Mouse (Mus musculus) midbrain, embryonic 10.5 days (tissue): Measurements from ENCODE around the gene Casp7. TPM values are rescaled to one million over a fixed set of nuclear protein-coding genes. Genes with fewer than 3 reads are reported as not detected.
"Not testable (repeated sequence)": the region's sequence is repeated elsewhere in the genome, so short reads cannot be mapped to it uniquely, and the experiment has no call there.

ENCODE experiments used
- DNase-seq: peaks from one replicate; pipeline ENCODE4 v3.0.0-alpha.2; 2017; ENCODE audit warnings: low spot score
- H3K27ac ChIP-seq: fragments of 300-500 bp; sonication (generic); replicated peaks from 2 replicates; pipeline ENCODE4 v1.5.1; 2016; ENCODE audit warnings: mild to moderate bottlenecking
- H3K27me3 ChIP-seq: fragments of 300-500 bp; sonication (generic); 2 replicates; pipeline ENCODE4 v1.6.1; 2016; ENCODE audit warnings: low read depth, mild to moderate bottlenecking; ENCODE audit not compliant: poor library complexity, severe bottlenecking
- H3K36me3 ChIP-seq: fragments of 300-500 bp; sonication (generic); 2 replicates; pipeline ENCODE4 v1.6.1; 2016; ENCODE audit warnings: mild to moderate bottlenecking, moderate library complexity
- H3K4me1 ChIP-seq: fragments of 300-500 bp; sonication (generic); 2 replicates; pipeline ENCODE4 v1.6.1; 2016
- H3K4me3 ChIP-seq: fragments of 300-500 bp; sonication (generic); 2 replicates; pipeline ENCODE4 v1.5.1; 2016; ENCODE audit warnings: mild to moderate bottlenecking, moderate library complexity
- H3K9me3 ChIP-seq: fragments of 300-500 bp; sonication (generic); replicated peaks from 2 replicates; pipeline ENCODE4 v1.6.1; 2016; ENCODE audit warnings: mild to moderate bottlenecking
- WGBS: fragments of 180-500 bp; shearing (Covaris S2); methylation state at CpG from one replicate; pipeline ENCODE4 v1.1.7; 2016; 5-methylcytosine and 5-hydroxymethylcytosine counted together
- polyA plus RNA-seq: library from polyadenylated mRNA; unstranded; fragments of >200 nt; fragmentation: Nextera tagmentation; extraction: Ambion mirVana; gene quantifications from 2 replicates; pipeline ENCODE4 v1.2.1, GENCODE M21; 2016

Casp7 gene
- polyA plus RNA-seq, 1 experiment from 2014 or later = 14.7 TPM

DNA sequence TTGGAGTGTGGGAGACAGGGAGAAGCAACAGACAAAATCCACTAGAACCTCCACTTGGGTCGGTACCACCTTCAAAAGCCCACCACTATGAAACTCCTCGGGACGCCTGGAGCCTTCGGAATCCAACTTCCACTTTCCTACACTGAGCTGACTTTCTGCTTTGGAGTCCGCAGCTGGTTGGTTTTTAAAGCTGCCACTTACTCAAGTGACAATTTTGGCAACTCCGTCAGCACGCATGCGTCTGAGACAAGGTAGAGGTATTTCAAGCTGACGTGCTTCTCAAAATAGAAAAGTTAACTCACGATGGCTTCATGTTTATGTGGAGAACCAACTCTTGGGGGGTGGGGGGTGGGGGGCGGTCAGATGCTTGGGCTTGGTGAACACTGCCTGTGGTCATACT, 7.0 kb upstream of the Casp7 start, which contains the start of gene Nrap:
Gene Nrap, minus strand, starts transcription at position 159 of the 400 bp plus-strand sequence.
- Histone ChIP-seq H3K4me1 (0 out of 2 replicates have a peak, but pooled peaks cover 3% of the 10 kb centered on the region), H3K27me3 (peaks cover 15% of the 10 kb centered on the region), H3K9me3 (no peaks in the 10 kb centered on the region), H3K4me3 (no peak within 1 kb of the TSS), H3K36me3 (no peaks in the 10 kb centered on the region), H3K27ac (no peak within 1 kb of the TSS)
- WGBS = 89% methylated on average over 11 of the region's 11 CpGs
- DNase-seq = no peak

- WGBS = 83% methylated on average over 6 of the region's 6 CpGs
- peaks cover 6% of the 10 kb centered on the region for H3K4me1 ChIP-seq
- no peak overlapping the region for H3K27ac ChIP-seq
- H3K9me3 ChIP-seq = no peaks in the 10 kb centered on the region
- H3K27me3 ChIP-seq = peaks cover 31% of the 10 kb centered on the region
- DNase-seq = no peak
- H3K4me3 ChIP-seq = no peak overlapping the region
- no peaks in the 10 kb centered on the region for H3K36me3 ChIP-seq
These were observed 5.5 kb upstream of the Casp7 start for GRCm38 (mm10) chr19:56391307-56392046.

DNA sequence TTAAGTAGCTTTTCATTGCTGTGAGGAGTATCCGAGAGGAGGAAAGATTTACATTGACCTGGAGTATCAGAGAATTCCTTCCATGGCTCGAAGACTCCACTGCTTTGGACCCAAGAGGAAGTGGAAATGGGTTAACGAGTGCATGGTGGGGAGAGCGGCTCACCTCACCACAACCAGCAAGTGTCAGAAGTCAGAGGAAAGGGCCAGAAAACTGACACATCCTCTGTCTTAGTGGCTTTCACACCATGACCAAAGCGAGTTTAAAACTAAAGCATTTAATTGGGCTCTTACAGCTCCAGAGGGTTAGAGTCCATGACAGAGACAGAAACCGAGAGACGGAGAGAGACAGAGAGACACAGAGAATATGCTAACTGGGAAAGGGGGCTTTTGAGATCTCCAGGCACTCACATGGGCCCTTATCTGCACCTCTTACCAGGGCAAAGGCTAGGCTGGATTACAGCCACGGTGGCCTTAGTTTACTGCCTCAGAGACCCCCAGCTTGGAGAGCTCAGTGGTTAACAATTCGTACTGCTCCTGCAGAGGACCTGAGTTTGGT, 3.5 kb upstream of the Casp7 start:
- 82% methylated on average over 9 of the region's 9 CpGs for WGBS
- H3K9me3 ChIP-seq = no peaks in the 10 kb centered on the region
- no peaks in the 10 kb centered on the region for H3K36me3 ChIP-seq
- H3K27me3 ChIP-seq = peaks cover 45% of the 10 kb centered on the region
- peaks cover 23% of the 10 kb centered on the region for H3K4me1 ChIP-seq
- no peak for DNase-seq
- no peak overlapping the region for H3K4me3 ChIP-seq
- H3K27ac ChIP-seq = no peak overlapping the region

DNA sequence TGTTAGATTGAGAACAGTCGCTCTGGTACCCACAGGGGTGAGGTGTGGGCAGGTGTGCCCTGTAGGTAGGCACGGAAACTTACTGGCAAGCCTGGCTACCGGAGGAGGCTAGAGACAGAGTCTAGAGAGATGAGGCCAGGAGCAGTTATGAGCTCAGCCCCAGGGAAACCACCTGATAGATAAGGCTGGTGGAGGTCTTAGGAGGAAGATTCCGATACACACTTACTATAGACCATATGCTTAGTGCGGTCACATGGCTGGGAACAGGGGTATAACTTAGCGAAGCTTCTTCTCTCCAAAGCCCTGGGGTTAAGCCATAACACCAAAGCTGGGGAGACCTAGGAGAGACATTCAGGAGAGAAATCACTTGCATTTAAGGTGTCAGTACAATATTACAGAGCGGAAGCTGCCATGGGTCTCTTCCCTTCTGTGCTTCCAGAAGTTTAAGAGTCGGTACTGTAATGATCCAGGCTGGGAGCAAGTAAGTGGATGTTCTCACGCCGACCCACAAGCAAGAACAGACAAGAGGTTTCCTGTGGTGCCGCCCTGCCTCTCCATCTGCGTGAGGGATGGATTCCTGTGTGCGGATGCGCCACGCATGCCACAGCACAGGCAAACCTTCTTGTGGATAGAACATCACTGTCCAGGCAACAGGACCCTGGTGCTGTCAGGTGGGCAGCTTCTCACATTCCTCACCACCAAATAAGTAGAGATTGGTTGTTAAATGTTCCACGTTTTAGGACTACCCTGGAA, 1.6 kb upstream of the Casp7 start:
- H3K27ac ChIP-seq = no peak overlapping the region
- DNase-seq = no peak
- H3K9me3 ChIP-seq = no peaks in the 10 kb centered on the region
- H3K4me1 ChIP-seq = peaks cover 23% of the 10 kb centered on the region
- H3K36me3 ChIP-seq = no peaks in the 10 kb centered on the region
- H3K27me3 ChIP-seq = peaks cover 53% of the 10 kb centered on the region
- WGBS = 89% methylated on average over 16 of the region's 16 CpGs
- H3K4me3 ChIP-seq = no peak overlapping the region

GRCm38 (mm10) chr19:56396227-56396626, 702 bp upstream of the Casp7 start:
- H3K27me3 ChIP-seq = peaks cover 53% of the 10 kb centered on the region
- DNase-seq = no peak
- peak overlapping the region; percentile 63 for H3K4me3 ChIP-seq
- peak overlapping the region; percentile 92; the same call in 1 of the 2 replicates for H3K27ac ChIP-seq
- no peaks in the 10 kb centered on the region for H3K9me3 ChIP-seq
- 41% methylated on average over 12 of the region's 12 CpGs for WGBS
- no peaks in the 10 kb centered on the region for H3K36me3 ChIP-seq
- peaks cover 23% of the 10 kb centered on the region for H3K4me1 ChIP-seq

GRCm38 (mm10) chr19:56397663-56398527, 966 bp downstream of the Casp7 start:
- Histone ChIP-seq H3K9me3 (no peaks in the 10 kb centered on the region), H3K4me1 (peaks cover 20% of the 10 kb centered on the region), H3K4me3 (peak overlapping the region; percentile 63), H3K27ac (peak overlapping the region; percentile 92), H3K36me3 (no peaks in the 10 kb centered on the region), H3K27me3 (peaks cover 53% of the 10 kb centered on the region)
- no peak for DNase-seq
- 66% methylated on average over 11 of the region's 11 CpGs for WGBS

DNA sequence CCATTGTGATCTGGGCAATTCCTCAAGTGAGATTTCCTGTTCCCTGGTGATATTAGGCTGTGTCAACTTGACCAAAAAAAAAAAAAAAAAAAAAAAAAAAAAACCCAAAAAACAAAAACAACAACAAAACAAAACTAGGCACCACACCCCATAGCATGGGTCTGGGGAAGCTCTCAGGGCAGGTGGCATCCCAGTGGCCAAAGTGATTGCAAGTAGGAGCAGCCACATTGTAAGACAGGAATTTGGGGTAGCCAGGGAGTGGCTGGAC, 1.5 kb downstream of the Casp7 start:
- Histone ChIP-seq H3K27me3 (peaks cover 52% of the 10 kb centered on the region), H3K4me1 (peaks cover 20% of the 10 kb centered on the region), H3K36me3 (no peaks in the 10 kb centered on the region), H3K4me3 (no peak overlapping the region), H3K27ac (no peak overlapping the region), H3K9me3 (no peaks in the 10 kb centered on the region)
- no peak for DNase-seq

DNA sequence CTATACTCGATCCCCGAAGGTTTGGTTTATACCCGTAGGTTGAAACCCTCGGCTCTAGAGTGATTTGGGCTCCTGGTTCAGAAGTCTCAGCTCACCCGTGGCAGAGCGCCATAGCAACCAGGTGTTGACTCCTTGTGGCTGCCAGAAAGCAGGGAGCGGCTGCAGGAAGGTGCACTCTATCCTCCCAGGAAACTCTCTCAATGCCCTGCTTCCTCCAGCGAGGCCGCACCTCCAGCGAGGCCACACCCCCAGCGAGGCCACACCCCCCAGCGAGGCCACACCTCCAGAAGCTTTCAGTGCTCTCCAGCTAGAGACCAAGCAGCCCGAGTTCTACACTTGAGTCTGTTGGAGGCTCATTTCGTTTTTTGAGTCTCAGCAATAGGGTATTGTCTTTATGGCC, 3.3 kb downstream of the Casp7 start:
- peaks cover 20% of the 10 kb centered on the region for H3K4me1 ChIP-seq
- H3K9me3 ChIP-seq = no peaks in the 10 kb centered on the region
- H3K36me3 ChIP-seq = 0 out of 2 replicates have a peak, but pooled peaks cover 7% of the 10 kb centered on the region
- 51% methylated on average over 14 of the region's 14 CpGs for WGBS
- peaks cover 34% of the 10 kb centered on the region for H3K27me3 ChIP-seq
- no peak for DNase-seq
- H3K27ac ChIP-seq = no peak overlapping the region
- no peak overlapping the region for H3K4me3 ChIP-seq

DNA sequence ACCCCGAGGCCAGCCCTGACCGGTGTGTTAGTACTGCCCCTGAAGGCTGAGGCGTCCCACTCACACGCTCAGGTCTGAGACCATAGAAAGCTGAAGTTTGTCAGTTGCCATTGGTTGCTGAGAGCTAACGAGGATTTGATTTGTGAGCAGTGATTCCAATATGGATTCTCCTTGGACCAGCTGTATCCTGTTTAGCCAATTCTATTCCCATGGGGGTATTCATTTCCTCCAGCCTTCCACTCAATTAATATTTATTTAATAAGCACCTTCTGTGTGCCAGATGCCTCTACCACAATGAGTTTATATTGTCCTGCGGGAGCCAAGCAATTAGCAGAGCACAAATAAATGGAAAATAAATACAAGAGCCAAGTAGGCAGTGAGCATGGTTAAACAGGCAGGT, 4.9 kb downstream of the Casp7 start:
- WGBS = 91% methylated on average over 6 of the region's 6 CpGs
- peaks cover 12% of the 10 kb centered on the region for H3K4me1 ChIP-seq
- no peak for DNase-seq
- H3K9me3 ChIP-seq = no peaks in the 10 kb centered on the region
- peaks cover 19% of the 10 kb centered on the region for H3K27me3 ChIP-seq
- no peak overlapping the region for H3K27ac ChIP-seq
- peaks cover 11% of the 10 kb centered on the region; the same call in 1 of the 2 replicates for H3K36me3 ChIP-seq
- H3K4me3 ChIP-seq = no peak overlapping the region

DNA sequence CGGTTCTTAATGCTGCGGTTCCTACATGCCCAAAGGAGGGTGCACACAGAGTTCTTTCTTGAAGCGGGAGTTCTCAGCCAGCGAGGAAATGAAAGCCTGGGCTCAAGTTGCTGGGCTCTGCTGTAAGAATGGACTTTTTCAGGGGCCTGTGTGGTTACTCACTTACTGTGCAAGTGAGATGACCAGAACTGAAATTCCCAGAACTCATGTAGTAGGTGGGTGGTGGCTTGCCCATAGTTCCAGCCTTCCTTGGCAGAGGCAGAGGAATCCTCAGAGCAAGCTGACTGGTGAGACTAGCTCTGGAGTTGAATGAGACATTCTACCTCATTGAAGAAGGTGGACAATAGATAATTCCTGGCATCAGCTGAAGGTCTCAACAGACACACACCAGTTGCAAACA, 8.9 kb downstream of the Casp7 start:
- peaks cover 23% of the 10 kb centered on the region for H3K36me3 ChIP-seq
- H3K4me3 ChIP-seq = no peak overlapping the region
- no peak for DNase-seq
- H3K27ac ChIP-seq = no peak overlapping the region
- no peaks in the 10 kb centered on the region for H3K27me3 ChIP-seq
- no peaks in the 10 kb centered on the region for H3K4me1 ChIP-seq
- 92% methylated on average over 4 of the region's 4 CpGs for WGBS
- H3K9me3 ChIP-seq = no peaks in the 10 kb centered on the region; the same call in 1 of the 2 replicates

DNA sequence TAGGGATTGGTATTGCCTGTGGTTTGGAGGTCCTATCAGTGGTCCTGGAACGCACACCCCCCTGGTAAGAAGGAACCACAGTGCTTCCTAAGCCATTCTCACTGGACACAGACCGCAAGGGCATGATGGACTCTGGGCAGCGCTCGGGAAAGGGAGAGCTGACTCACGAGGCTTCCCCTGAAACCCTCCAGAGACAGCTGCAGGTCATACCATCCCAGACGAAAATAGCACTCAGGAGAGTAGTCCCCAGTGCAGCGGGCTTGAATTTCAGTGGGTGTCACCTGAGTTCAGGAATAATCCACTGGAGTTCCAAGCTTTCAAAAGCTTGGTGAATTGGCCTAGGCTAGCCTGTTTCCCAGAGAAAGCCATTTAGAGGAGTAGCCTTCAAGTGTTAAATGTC, 9.7 kb downstream of the Casp7 start:
- Histone ChIP-seq H3K27ac (no peak overlapping the region), H3K27me3 (no peaks in the 10 kb centered on the region), H3K36me3 (peaks cover 23% of the 10 kb centered on the region), H3K9me3 (no peaks in the 10 kb centered on the region; the same call in 1 of the 2 replicates), H3K4me1 (no peaks in the 10 kb centered on the region), H3K4me3 (no peak overlapping the region)
- no peak for DNase-seq
- WGBS = 94% methylated on average over 7 of the region's 7 CpGs

DNA sequence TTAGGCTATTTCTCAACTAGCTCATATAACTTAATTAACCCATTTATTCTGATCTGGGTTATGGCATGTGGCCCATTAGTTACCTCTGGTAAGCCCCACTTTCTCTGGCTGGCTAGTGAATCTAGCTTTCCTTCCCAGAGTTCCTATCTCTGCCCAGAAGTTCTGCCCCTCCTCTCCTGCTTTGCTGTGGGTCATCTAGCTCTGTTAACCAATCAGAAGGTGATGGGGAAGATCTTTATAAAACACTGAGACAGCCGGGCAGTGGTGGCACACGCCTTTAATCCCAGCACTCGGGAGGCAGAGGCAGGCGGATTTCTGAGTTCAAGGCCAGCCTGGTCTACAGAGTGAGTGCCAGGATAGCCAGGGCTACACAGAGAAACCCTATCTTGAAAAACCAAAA, 13.0 kb downstream of the Casp7 start:
- WGBS = 93% methylated on average over 4 of the region's 4 CpGs
- peaks cover 18% of the 10 kb centered on the region for H3K36me3 ChIP-seq
- not testable (repeated sequence) for DNase-seq, H3K4me1 ChIP-seq, H3K9me3 ChIP-seq, H3K4me3 ChIP-seq, H3K27me3 ChIP-seq, H3K27ac ChIP-seq
